Mouse (Mus musculus): ENCODE data around the gene Pole3. TPM values are rescaled to one million over a fixed set of nuclear protein-coding genes. Genes with fewer than 3 reads are reported as not detected.
"Not testable (repeated sequence)": the region's sequence is repeated elsewhere in the genome, so short reads cannot be mapped to it uniquely, and the experiment has no call there.

The Pole3 gene
- polyA plus RNA-seq, 1 experiment from 2014 or later: 44.8 TPM

DNA sequence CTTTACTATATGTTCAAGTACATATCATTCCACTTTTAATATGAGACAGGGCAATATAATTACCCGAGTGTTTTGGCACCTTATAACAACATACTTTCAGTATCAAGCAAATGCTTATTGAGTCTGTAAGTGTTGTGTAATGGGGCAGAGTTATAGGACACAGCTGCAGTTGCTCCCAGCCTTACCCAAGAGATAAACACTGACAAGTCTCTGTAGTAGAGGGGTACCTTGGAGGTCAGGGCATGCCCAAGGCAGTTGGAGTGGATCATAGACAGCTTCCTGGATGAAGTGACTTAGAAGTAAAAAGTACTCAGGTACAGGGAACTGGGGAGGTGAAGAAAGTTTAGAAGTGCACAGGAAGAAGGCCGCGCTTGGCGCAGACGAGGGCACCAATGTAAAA is 37.7 kb downstream of the Pole3 start:
- Histone ChIP-seq H3K4me1 (ENCODE audit: control insufficient read depth, low read depth, low read length) (peaks cover 19% of the 10 kb centered on the region), H3K9ac (ENCODE audit: low read depth, low read length) (no peak overlapping the region), H3K36me3 (ENCODE audit: control insufficient read depth, insufficient read depth) (no peaks in the 10 kb centered on the region), H3K9me3 (replicated peaks; ENCODE audit: control insufficient read depth, low read length) (no peaks in the 10 kb centered on the region), H3K27ac (ENCODE audit: low read length) (no peak overlapping the region), H3K4me3 (ENCODE audit: low read depth, low read length) (no peak overlapping the region), H3K4me2 (ENCODE audit: low read depth, low read length) (no peak overlapping the region), H3K27me3 (ENCODE audit: control insufficient read depth, insufficient read depth, low read depth, low read length) (peaks cover 3% of the 10 kb centered on the region)
- WGBS (ENCODE audit: insufficient replicate concordance): 85% methylated on average over 5 of the region's 5 CpGs
- ATAC-seq (ENCODE audit: low read depth): no peak

DNA sequence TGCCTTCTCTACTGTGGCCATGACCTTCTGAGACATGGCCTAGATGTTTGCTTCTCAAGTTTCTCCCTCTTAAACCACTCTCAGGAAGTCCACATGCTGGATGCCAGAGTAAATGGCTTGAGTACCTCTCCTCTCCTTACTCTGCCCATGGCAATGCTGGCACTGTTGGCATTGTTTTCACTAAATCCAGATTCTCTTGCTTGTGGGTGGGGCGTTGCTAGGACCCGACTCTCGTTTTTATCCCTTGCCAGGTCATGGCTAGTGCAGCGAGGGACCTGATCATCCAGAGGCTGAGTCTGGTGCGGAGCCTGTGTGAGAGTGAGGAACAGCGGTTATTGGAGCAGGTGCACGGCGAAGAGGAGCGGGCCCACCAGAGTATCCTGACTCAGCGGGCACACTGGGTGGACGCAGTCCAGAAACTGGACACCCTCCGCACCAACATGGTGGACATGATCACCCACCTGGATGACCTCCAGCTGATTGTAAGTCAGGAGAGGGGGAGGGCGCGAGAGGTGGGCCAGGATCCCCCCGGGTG is 38.6 kb downstream of the Pole3 start:
- 84% methylated on average over 15 of the region's 15 CpGs for WGBS (ENCODE audit: insufficient replicate concordance)
- peaks cover 12% of the 10 kb centered on the region for H3K27me3 ChIP-seq (ENCODE audit: control insufficient read depth, insufficient read depth, low read depth, low read length)
- no peak overlapping the region for H3K4me2 ChIP-seq (ENCODE audit: low read depth, low read length)
- no peaks in the 10 kb centered on the region for H3K9me3 ChIP-seq (replicated peaks; ENCODE audit: control insufficient read depth, low read length)
- no peak overlapping the region for H3K4me3 ChIP-seq (ENCODE audit: low read depth, low read length)
- ATAC-seq (ENCODE audit: low read depth): no peak
- no peak overlapping the region for H3K27ac ChIP-seq (ENCODE audit: low read length)
- H3K4me1 ChIP-seq (ENCODE audit: control insufficient read depth, low read depth, low read length): peaks cover 19% of the 10 kb centered on the region
- H3K9ac ChIP-seq (ENCODE audit: low read depth, low read length): no peak overlapping the region
- H3K36me3 ChIP-seq (ENCODE audit: control insufficient read depth, insufficient read depth): no peaks in the 10 kb centered on the region

DNA sequence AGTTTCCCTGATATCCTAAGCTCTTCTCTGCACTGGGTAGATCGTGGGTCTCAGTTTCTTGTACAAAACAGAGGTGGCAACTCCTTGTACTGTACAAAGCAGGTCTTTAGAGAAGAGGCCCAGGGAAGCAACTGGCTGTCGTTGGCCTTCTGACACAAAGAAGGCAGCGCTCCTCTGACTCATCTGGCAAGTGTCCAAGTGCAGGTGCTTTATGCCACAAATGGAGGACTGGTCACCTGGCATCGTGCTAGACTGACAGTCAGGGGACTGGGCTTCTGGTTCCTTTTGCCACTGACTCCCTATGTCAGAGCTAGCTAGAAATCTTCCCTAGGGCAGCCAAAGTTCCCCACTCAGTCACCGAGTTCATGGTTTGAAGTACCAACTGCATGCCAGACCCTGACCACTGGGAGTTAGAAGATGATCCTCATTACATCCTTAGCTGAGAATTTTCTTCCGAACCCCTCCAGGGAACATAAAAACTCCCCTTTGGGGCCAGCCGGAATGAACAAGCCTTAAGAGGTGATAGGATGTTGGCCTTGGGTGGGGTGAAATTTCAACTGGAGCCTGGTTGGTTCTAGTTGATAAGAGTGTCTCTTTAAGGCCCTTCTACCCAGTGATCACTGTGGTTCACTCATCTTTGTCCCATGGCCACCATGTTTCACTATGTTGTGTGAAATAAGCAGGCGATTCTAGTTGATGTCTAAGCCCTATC is 39.3 kb downstream of the Pole3 start:
- peak overlapping the region; percentile 18; the same call in 1 of the 2 replicates for H3K4me2 ChIP-seq (ENCODE audit: low read depth, low read length)
- H3K27me3 ChIP-seq (ENCODE audit: control insufficient read depth, insufficient read depth, low read depth, low read length): peaks cover 19% of the 10 kb centered on the region
- no peak overlapping the region for H3K9ac ChIP-seq (ENCODE audit: low read depth, low read length)
- H3K9me3 ChIP-seq (replicated peaks; ENCODE audit: control insufficient read depth, low read length): no peaks in the 10 kb centered on the region
- peak overlapping the region; percentile 26; the same call in 1 of the 2 replicates for H3K27ac ChIP-seq (ENCODE audit: low read length)
- peak; percentile 86 for ATAC-seq (ENCODE audit: low read depth)
- 61% methylated on average over 8 of the region's 8 CpGs for WGBS (ENCODE audit: insufficient replicate concordance)
- peaks cover 19% of the 10 kb centered on the region for H3K4me1 ChIP-seq (ENCODE audit: control insufficient read depth, low read depth, low read length)
- H3K36me3 ChIP-seq (ENCODE audit: control insufficient read depth, insufficient read depth): no peaks in the 10 kb centered on the region
- no peak overlapping the region for H3K4me3 ChIP-seq (ENCODE audit: low read depth, low read length)

DNA sequence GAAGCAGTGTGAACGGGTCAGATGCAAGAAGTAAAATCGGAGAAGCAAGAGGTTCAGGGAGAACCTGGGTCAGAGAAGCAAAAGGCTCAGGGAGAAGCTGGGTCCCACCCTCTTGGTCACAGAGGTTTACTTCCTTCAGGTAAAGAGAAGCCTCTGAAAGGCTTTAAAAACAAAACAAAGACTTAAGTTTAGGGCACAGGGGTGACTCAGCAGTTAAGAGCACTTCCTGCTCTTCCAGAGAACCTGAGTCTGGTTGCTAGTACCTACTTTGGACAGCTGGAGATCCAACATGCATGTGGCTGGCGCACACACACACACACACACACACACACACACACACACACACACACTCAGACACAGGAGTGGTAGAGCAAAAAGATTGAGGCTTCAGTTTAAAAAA is 39.9 kb downstream of the Pole3 start:
- no peak overlapping the region for H3K27ac ChIP-seq (ENCODE audit: low read length)
- no peak for ATAC-seq (ENCODE audit: low read depth)
- H3K9me3 ChIP-seq (replicated peaks; ENCODE audit: control insufficient read depth, low read length): no peaks in the 10 kb centered on the region
- H3K4me3 ChIP-seq (ENCODE audit: low read depth, low read length): no peak overlapping the region
- H3K27me3 ChIP-seq (ENCODE audit: control insufficient read depth, insufficient read depth, low read depth, low read length): peaks cover 25% of the 10 kb centered on the region
- no peaks in the 10 kb centered on the region for H3K36me3 ChIP-seq (ENCODE audit: control insufficient read depth, insufficient read depth)
- 61% methylated on average over 3 of the region's 3 CpGs for WGBS (ENCODE audit: insufficient replicate concordance)
- H3K4me2 ChIP-seq (ENCODE audit: low read depth, low read length): no peak overlapping the region
- H3K4me1 ChIP-seq (ENCODE audit: control insufficient read depth, low read depth, low read length): peaks cover 21% of the 10 kb centered on the region
- no peak overlapping the region for H3K9ac ChIP-seq (ENCODE audit: low read depth, low read length)

DNA sequence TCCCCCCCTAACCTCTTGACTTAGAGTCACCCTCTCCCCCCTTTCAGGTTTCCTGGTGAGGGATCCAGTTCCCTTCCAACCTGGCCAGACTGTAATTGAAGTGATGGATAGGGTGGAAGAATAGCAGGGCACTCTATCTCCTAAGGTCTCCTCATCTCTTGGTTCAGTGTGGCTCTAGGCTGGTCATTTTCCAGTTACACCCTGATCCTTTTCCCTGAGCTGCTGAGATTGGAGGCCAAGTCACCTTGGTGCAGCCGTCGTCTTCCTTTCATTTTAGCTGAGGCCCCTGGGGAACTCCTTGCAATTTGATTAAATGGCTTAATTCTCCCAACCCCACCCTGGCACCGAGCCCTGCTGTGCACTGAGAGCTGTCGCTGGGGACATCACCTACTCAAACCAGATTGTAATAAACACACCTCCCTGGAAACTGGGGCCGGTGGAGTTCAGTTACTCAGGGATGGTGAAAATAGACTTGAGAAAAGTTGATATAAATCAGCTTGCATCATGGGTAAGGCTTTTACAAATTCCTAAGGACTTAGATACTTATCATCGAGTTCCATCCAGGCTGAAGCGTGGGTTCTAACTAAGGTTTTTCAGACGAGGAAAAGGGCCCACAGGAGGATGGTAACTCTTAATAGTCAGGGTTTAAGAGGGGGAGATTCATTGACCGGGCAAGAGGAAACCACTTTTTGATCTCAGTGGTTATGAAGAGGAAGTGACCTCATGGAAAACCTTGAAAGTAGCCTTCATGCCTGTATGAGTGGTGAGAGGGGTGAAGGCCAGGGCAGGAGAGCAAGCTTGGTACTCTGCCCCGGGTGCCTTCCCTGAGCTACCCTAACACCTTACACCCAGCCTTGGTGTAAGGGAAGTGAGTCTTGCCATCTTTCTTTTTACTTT is 43.9 kb downstream of the Pole3 start:
- Histone ChIP-seq H3K27ac (ENCODE audit: low read length) (no peak overlapping the region), H3K36me3 (ENCODE audit: control insufficient read depth, insufficient read depth) (no peaks in the 10 kb centered on the region), H3K27me3 (ENCODE audit: control insufficient read depth, insufficient read depth, low read depth, low read length) (peaks cover 33% of the 10 kb centered on the region), H3K4me2 (ENCODE audit: low read depth, low read length) (no peak overlapping the region), H3K9me3 (replicated peaks; ENCODE audit: control insufficient read depth, low read length) (no peaks in the 10 kb centered on the region), H3K4me1 (ENCODE audit: control insufficient read depth, low read depth, low read length) (peaks cover 18% of the 10 kb centered on the region), H3K4me3 (ENCODE audit: low read depth, low read length) (no peak overlapping the region), H3K9ac (ENCODE audit: low read depth, low read length) (no peak overlapping the region)
- ATAC-seq (ENCODE audit: low read depth): 0 out of 2 replicates have a peak, but pooled peaks have one; percentile 2
- WGBS (ENCODE audit: insufficient replicate concordance): 19% methylated on average over 10 of the region's 10 CpGs

DNA sequence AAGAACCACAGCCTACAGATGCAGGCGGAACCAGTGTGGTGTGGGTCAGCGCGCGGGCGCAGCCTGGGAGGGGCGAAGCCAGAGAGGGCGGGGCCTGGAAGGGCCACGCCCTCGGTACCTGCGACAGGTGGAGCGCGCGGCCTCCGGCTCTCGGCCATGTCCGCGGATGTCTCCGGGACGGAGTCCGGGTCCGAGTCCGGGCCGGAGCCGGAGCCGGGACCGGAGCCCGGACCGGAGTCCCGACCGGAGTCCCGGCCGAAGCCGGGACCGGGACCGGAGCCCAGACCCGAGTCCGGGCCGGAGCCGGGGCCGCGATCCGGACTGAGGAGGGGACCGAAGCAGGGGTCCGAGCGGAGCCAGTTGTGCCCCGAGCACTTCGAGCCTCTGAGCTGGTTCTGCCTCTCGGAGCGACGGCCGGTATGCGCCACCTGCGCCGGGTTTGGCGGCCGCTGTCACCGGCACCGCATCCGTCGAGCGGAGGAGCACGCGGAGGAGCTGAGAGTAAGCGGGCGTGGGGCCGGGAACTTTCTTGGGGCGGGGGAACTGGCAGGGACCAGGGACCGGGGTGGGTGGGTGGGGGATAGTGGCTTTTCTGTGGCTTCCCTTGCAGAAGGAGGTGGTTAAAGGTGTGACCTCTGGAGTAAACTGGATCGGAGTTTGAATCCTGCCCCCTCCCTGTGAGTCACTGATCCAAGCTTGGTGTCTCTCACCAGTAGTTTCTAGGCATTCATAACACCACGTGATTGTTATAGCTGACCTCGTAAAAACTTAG is 44.7 kb downstream of the Pole3 start, which contains the start of gene Bspry:
Gene Bspry (plus strand): TSS at position 117 of the 772 bp plus-strand sequence.
- H3K27me3 ChIP-seq (ENCODE audit: control insufficient read depth, insufficient read depth, low read depth, low read length): peaks cover 33% of the 10 kb centered on the region
- 2% methylated on average over 71 of the region's 71 CpGs for WGBS (ENCODE audit: insufficient replicate concordance)

DNA sequence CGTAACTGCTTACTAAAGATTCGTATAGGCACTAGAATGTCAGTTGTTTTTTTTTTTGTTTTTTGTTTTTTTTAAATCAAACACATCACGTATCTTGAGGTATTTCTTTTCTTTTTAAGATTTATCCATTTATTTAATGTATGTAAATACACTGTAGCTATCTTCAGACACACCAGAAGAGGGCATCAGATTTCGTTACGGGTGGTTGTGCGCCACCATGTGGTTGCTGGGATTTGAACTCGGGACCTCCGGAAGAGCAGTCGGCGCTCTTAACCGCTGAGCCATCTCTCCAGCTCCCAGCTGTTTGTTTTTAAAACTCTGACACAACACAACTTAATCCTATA is 45.3 kb downstream of the Pole3 start:
- H3K27ac ChIP-seq (ENCODE audit: low read length); H3K9me3 ChIP-seq (replicated peaks; ENCODE audit: control insufficient read depth, low read length); H3K9ac ChIP-seq (ENCODE audit: low read depth, low read length); H3K4me1 ChIP-seq (ENCODE audit: control insufficient read depth, low read depth, low read length); H3K36me3 ChIP-seq (ENCODE audit: control insufficient read depth, insufficient read depth): not testable (repeated sequence)
- peaks cover 33% of the 10 kb centered on the region for H3K27me3 ChIP-seq (ENCODE audit: control insufficient read depth, insufficient read depth, low read depth, low read length)
- H3K4me3 ChIP-seq (ENCODE audit: low read depth, low read length): peak overlapping the region; percentile 56
- peak; percentile 35; the same call in 1 of the 2 replicates for ATAC-seq (ENCODE audit: low read depth)
- 10% methylated on average over 11 of the region's 11 CpGs for WGBS (ENCODE audit: insufficient replicate concordance)
- peak overlapping the region; percentile 85 for H3K4me2 ChIP-seq (ENCODE audit: low read depth, low read length)

More for the DNA sequence above, 44.7 kb downstream of the Pole3 start, which contains the start of gene Bspry:
- Histone ChIP-seq H3K9ac (ENCODE audit: low read depth, low read length) (no peak within 1 kb of the TSS; the same call in 1 of the 2 replicates), H3K9me3 (replicated peaks; ENCODE audit: control insufficient read depth, low read length) (no peaks in the 10 kb centered on the region), H3K27ac (ENCODE audit: low read length) (no peak within 1 kb of the TSS), H3K4me3 (ENCODE audit: low read depth, low read length) (peak within 1 kb of the TSS; percentile 56), H3K36me3 (ENCODE audit: control insufficient read depth, insufficient read depth) (no peaks in the 10 kb centered on the region), H3K4me2 (ENCODE audit: low read depth, low read length) (peak within 1 kb of the TSS; percentile 85), H3K4me1 (ENCODE audit: control insufficient read depth, low read depth, low read length) (peaks cover 10% of the 10 kb centered on the region)
- ATAC-seq (ENCODE audit: low read depth): peak; percentile 71

DNA sequence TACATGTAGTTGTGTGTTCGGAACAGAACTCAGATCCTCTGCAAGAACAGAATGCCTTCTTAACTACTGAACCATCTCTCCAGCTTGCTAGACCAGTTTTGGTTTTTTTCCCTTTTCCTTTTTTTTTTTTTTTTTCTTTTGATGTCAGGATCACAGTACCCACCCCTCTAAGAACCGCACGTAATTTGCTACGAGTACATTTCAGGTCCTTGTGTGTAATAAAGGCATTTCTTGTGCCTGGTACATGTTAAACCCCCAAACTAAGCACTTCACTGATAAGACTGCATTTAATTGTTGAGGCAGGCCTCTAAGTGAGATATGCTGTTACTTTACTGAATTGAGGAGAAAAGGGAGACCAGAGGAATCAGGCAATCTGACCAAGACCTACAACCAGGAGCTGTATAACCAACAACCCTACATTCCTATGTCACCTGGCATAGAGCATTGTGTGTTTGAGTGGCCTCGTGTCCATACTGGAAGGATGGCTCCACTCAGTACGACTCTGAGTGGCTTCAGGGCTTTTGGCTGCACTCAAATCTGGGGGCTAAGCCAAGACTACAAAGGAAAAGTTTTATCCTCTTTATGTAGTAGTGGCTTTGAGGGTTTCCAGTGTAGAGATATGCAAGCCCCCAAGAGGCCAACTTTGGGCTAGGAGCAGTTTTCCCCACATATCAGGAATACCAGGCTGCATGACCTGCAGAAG is 47.2 kb downstream of the Pole3 start:
- Histone ChIP-seq H3K9me3 (replicated peaks; ENCODE audit: control insufficient read depth, low read length) (no peaks in the 10 kb centered on the region), H3K9ac (ENCODE audit: low read depth, low read length) (no peak overlapping the region), H3K4me2 (ENCODE audit: low read depth, low read length) (no peak overlapping the region), H3K27ac (ENCODE audit: low read length) (no peak overlapping the region), H3K4me3 (ENCODE audit: low read depth, low read length) (no peak overlapping the region), H3K4me1 (ENCODE audit: control insufficient read depth, low read depth, low read length) (peaks cover 7% of the 10 kb centered on the region), H3K27me3 (ENCODE audit: control insufficient read depth, insufficient read depth, low read depth, low read length) (peaks cover 33% of the 10 kb centered on the region), H3K36me3 (ENCODE audit: control insufficient read depth, insufficient read depth) (no peaks in the 10 kb centered on the region)
- ATAC-seq (ENCODE audit: low read depth): no peak
- whole genome bisulfite sequencing (ENCODE audit: insufficient replicate concordance): 70% methylated on average over 6 of the region's 6 CpGs
